Mouse (Mus musculus): ENCODE data around the gene Pms1.
"Not testable (repeated sequence)": the region's sequence is repeated elsewhere in the genome, so short reads cannot be mapped to it uniquely, and the experiment has no call there.

Pms1 gene

DNA sequence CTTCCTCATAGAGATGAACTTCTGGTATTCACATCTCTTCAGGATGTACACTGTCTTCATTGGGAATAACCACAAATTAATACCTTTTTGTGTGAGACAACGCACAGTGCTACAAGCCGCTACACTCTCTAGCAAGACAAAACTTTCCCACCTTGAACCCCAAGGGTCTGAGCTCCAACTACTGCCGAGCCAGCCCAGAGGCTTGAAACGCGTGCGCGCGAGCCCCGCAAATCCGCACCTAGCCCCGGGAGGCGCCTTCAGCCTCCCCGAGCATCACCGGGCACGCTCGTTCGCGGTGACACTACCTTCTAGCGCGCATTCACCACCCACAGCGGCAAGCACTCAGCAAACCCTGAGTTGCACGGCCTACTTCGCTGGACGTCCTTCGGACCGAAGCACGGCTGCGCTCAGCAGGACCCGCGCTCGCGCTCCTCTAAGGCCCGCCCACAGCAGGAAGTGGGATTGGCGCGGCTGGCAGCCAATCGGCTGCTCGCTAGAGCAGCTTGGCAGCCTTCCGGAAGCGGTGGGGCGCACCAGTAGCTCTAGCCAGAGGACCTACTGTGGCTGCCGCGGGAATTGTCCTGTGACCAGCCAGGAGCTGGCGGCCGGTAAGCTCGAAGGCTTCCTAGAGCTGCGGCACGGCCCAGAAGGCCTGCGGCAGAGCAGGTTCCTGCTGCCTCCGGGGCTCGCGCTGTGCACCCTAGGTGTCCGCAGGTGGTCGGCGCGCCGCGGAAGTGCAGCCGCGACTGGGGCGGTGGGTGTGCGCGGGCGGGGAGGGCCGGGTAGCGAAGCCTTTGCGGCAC, at the start of gene Pms1, which contains the start of the genes Ormdl1 and Gm28778:
TSS of gene Pms1 (minus strand) at position 438 of the 803 bp plus-strand sequence.
TSS of gene Ormdl1 (plus strand) at position 515 of the 803 bp plus-strand sequence.
TSS of gene Gm28778 (plus strand) at position 531 of the 803 bp plus-strand sequence.
- peak; percentile 96 for DNase-seq

DNA sequence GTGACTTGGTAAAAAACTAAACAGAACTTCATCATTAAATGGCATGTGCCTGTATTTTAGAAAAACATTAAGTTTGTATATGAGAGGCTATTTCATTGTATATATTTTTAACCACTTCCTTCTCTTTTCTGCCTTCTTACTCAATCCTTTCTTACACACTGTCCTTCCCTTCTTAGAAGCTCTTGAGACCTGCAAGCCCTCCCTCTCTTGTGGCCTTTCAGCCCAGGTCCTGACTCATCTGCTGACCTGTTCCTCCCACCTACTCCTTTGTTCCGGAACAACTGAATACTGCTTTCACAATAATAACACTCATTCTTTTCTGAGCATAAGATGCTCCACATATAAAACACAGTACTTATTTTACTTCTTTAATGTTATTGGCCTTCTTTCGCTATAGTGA, 44.3 kb upstream of the Pms1 start:
- no peak for DNase-seq

DNA sequence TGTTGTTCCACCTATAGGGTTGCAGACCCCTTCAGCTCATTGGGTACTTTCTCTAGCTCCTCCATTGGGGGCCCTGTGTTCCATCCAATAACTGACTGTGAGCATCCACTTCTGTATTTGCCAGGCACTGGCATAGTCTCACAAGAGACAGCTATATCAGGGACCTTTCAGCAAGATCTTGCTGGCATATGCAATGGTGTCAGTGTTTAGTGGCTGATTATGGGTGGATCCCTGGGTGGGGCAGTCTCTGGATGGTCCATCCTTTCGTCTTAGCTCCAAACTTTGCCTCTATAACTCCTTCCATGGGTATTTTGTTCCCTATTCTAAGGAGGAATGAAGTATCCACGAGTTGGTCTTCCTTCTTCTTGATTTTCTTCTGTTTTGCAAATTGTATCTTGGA, 40.6 kb upstream of the Pms1 start:
- not testable (repeated sequence) for DNase-seq

DNA sequence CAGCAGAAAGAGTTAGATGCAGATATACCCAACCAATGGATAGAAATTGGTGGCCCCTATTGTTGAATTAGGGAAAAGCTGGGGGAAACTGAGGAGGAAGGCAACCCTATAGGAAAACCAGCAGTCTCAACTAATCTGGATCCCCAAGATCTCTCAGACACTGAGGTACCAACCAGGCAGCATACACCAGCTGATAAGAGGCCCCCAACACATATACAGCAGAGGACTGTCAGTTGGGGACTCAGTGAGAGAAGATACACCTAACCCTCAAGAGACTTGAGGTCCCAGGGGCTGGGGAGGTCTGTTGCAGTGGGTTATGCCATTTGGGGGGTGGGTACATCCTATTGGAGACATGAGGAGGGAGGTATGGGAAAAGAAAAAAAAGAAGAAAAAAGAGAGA, 38.6 kb upstream of the Pms1 start:
- no peak for DNase-seq

DNA sequence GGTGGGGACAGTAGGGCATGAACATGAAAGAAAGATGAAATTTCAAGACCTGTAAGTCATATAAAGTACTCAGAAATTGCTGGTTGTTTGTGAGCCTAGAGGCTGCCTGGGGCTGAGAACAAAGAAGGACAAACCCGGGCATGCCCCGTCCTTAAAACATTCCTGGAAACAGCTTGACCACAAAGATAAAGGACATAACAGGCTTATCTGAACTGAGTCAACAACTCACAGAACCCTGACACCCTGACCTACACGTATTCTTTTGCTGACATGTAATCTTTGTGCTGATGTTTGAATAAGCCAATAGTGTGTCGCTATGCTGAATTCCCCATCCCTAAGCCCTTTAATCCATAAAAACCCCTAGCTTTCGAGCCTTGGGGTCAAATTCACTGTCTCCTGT, 36.7 kb upstream of the Pms1 start:
- DNase-seq = not testable (repeated sequence)

DNA sequence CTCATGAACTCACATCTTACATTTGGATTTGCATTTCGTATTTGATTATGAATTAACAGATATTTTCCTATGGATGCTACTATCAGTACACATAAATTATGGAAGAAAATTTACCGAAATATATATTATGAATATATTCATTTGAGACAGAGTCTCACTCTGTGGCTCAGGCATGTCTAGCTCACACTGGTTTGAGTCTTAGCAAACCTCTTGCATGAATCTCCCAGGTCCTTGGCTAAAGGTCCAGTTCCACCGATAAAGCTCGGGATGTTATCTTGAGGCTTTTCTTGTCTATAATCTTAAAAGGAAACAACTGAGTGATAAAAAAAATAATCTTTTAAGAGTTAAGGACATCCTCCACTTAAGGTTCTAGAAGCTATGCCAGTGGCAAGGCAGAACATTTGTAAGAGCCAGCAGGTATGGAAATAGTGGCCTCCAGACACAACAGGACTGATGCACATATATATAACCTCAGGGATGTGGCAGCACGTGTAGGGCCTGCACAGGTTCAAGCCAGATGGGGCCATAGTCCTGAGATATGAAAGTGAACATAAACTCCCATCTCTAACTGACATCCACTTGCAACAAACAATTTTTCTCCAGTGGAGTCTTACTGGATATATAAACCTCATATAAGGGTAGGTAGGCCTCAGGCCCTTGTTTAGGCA, 28.1 kb upstream of the Pms1 start:
- no peak for DNase-seq

DNA sequence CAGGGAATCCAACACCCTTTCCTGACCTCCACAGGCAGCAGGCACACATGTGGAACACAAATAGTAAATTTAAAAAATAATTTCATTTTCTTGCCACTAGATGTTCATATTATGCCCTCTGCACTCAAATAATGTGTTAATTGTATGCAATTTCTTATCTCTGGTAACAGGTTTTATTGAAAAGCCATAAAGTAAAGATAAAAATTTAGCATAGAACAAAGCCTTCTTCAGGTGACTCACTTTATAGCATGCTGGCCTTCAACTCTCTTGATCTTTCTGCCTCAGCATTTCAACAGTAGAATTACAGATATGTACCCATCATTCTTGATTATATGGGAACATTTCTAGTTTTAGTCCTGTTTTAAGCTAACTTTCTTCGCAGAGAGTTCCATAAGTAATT, 27.5 kb upstream of the Pms1 start:
- DNase-seq = no peak

DNA sequence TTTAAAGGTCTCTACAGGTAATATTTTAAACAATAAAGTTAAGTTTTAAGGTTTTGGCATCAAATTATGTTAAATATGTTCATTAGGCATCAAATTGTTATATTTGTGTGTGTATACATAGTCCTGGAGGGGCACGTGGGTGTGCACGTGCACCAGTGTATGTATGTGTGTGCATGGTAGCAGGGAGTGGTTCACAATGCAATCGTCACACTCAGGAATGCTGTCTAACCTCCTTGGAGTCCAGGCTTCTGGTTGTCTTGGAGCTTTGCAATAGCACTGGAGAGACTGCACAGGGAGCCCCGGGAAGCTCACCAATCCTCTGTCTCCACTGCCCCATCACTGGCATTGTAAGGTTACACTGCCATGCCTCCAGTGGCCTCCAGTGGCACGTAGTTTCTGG, 26.4 kb upstream of the Pms1 start:
- no peak for DNase-seq

DNA sequence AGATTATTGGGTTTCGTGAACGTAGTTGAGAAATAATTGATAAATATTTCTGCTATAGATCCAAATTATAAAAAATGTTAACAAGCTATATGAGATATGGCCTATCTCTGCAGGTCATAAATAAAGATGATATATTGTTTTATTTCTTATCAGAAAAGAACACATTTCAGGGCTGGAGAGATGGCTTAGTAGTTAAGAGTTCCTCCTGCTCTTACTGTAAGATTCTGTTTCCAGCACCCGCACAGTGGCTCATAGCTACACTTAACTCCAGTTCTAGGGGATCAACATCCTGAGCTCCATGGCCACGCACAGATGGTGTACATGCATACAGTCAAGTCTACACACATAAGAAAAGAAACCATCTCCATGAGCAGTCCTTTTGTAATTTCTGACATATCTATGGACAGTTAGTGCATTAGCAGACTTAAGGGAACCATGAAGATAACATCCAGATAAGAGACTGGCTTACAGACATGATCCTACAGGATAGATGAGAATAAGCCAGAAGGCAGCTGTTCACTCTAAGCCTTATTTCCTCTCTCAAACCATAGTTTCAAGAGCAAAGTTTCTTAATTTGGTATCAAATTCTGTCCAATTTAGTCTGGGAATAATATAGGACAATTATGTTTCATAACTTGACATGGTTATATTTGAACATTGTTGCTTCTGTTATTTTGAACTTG, 25.0 kb upstream of the Pms1 start:
- DNase-seq = no peak

DNA sequence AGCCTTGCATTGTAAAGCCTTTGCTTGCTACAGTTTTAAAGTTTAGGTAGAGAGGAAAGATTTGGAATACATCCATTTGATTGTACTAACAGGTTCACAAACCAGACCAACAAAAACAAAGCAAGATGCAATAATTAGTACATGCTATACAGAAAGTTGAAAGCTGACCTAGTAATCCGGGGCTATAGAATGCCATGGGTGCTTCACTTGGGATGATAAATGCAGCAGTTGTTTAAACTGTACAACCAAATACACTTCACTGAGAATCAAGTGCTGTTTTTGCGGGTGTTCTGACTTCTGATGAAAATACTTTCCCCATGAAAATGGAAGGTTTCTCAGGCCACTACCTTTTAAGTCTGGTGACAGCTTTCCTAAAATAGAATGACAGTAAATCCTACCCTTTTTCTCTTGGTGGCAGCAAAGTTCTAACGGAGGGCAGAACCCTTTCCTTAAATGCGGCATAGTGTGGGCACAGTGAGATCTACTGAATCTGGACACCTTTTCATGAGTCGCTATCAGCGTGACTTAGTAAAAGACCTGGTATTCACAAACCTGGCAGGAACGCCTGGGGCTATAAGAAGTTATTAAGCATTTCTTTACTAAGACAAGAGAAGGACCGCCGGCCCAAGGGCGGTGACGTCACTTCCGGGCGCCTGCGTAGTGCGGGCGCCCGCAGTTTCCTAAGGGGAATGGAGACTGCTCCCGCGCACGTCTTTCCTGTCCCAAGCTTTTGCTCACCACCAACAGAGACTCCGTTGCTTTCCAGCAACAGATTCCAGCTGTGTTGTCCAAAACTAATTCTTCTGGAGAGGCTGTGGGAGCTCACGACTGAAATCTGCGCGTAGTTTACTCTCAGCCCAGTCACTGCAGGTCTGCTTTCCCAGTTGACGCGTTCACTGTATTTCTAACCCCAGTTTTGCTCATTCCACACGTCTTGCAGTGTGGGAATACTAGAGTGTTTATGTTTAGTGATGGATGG, 16.5 kb upstream of the Pms1 start, which contains the start of gene Osgepl1:
TSS of gene Osgepl1 (plus strand) at position 636 of the 979 bp plus-strand sequence.
- peak; percentile 94 for DNase-seq

DNA sequence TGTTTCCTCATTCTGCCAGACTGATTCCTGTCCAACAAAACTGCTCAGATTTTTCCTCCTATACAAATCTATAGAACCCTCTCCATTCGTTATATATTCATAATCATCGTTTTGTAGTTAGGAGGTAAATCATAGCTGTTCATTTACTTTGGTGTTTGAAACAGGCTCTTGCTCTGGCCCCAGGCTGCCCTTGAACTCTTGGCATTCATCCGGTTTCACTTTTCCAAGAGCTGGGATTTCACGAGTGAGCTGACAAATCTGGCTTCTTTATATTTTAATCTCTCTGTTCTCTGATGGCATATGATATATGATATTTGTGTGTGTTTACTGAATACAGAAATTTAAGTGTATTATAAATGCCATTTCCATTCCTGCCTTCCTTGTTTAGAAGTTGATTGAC, 3.7 kb upstream of the Pms1 start:
- no peak for DNase-seq

DNA sequence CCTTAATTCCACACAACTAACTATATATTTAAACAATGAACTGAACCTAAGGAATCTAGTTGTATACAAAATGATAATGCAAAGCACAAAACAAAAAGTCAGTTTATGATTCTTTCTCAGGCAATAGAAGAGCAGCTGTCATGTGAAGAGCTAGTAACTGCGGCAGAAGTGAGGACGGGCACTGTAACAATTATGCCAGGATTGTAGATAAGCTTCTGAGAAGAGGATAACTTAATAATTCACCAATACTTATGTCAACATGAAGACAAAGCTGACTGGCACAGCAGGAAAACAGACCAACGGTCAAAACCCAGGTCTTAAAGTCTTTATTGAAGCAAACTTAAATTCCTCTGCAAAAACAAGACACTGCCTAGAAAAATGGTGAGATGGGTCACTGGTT, 5.6 kb downstream of the Pms1 start:
- DNase-seq = no peak

DNA sequence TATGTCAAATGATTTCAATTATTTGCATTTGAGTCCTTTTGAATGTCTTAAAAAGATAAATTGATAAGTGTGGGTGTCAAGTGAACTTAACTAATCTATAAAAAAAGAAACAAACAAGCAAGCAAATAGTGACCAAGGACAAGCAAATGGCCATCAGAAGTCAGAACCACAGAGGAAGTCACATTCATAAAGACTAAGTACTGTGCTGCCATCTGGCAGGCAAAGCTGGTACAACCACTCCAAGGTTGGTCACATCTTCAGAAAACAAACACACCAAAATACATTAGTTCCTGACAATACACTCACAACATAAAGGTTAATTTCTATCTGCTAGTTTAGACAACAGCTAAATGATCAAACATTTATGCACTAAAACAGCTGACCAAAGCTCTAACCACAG, 24.2 kb downstream of the Pms1 start:
- DNase-seq = peak; percentile 57

DNA sequence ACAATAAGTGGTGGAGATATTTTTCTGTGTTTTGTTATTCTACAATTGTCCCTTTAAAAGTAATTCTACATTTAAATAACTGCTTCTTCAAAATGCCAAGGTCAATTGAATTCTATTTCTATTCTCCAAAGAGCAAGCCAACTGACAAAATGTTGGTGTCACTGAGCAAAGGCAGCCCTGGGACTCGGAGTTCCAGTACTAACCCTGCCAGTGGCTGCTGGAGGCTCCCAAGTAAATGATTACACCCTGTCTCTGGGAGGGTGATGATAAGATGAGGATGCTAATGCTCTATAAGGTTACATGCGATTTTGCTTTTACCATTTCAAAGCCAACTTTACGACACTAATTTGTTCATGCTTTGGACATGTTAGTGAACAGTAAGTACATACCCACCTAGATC, 26.9 kb downstream of the Pms1 start:
- DNase-seq = no peak

DNA sequence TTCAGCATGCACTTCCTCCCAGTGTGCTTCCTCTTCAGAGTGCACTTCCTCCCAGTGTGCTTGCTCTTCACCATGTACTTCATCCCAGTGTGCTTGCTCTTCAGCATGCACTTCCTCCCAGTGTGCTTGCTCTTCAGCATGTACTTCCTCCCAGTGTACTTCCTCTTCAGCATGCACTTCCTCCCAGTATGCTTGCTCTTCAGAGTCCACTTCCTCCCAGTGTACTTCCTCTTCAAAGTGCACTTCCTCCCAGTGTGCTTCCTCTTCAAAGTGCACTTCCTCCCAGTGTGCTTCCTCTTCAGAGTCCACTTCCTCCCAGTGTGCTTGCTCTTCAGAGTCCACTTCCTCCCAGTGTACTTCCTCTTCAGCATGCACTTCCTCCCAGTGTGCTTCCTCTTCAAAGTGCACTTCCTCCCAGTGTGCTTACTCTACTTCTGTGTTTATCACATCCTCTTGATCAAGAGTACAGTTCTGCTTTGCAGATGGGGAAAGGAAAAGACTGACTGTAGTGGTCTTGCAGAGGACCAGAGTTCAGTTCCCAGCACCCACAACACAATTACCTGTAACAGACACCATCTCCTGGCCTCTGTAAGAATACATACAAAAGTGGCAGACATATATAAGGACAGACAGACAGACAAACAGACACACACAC, 31.7 kb downstream of the Pms1 start:
- not testable (repeated sequence) for DNase-seq

DNA sequence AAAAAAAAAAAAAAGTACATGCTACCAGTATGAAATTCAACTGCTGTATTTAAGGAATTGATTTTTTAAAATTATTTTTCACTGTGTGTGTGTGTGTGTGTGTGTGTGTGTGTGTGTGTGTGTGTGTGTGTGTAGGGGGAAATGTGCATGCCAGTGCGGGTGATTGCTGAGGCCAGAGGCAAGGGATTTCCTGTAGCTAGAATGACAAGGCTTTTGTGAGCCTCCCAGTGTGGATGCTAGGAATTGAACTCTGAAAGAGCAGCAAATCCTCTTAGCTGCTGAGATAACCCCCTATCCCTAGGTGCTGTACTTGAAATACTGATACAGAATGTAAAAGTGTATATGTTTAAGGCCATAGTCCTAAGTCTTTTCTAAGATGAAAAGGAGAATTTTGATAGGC, 70.8 kb downstream of the Pms1 start:
- DNase-seq = no peak

DNA sequence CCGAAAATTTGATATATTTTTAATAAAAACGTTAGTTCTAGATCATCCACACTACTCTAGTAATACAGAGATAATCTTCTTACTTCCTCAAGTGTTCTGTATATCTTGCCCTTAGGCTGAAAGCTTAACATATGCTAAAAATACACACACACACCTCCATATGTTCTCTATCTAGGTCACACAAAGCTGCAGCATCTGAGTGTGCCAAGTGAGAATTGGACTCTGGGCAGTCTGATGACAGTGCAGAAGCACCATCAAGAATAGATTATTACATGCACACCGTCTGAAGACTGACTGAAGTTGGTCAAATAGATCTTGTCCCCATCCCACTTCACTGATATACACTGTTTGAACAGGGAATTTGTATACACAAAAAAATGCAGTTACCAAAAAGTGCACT, 71.2 kb downstream of the Pms1 start:
- DNase-seq = no peak

DNA sequence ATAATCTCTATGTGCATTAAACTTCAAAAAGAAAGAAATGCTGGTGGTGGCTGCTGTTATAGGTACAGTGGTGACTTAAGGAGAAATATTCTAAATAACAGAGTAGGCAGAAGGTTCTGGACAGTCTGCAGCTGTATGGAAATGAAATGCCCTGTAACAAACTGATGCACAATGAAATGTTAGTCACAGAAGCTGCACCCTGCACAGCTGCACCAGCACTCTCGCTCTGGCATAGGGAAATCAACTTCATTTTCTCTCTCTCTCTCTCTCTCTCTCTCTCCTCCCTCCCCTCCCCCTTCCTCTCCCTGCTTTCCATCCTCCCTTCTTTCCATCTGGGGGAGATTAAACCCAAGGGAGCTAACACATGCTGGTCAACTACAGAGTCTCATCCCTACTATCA, 72.0 kb downstream of the Pms1 start:
- DNase-seq = no peak

DNA sequence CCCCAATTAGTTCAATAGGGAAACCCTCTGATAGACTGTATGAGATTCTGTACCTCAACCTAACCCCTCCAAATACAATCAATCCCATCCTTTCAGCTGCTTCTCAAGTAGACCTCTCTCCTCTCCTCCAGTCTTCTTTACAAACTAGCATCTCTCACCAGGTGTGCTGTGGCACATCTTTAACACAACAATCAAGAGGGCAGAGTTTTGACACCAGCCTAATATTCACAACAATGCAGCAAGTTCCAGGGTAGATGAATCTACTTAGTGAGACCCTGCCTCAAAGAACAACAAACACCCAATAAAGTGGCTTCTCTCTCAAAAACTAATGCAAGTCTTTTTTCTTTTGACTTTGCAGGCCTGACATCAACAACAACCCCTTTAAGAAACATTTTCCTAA, 86.7 kb downstream of the Pms1 start:
- DNase-seq = no peak

DNA sequence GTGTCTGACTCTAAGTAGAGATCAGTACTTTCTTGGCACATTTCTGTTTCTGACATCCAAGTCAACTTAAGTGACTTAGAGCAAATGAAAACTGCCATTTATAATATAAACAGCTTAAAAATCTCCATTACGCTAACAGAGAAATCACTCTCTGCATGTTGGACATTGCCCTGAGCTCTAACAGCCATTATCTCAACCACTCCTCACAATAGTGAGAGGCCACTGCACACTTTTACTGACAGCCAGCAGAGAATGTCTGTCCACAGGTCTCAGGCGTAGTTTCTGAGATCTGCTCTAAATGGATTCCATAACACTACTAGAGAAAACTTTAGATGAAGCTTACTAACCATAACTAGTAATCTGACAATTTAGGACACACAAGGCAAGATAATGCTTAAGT, 92.9 kb downstream of the Pms1 start:
- no peak for DNase-seq

DNA sequence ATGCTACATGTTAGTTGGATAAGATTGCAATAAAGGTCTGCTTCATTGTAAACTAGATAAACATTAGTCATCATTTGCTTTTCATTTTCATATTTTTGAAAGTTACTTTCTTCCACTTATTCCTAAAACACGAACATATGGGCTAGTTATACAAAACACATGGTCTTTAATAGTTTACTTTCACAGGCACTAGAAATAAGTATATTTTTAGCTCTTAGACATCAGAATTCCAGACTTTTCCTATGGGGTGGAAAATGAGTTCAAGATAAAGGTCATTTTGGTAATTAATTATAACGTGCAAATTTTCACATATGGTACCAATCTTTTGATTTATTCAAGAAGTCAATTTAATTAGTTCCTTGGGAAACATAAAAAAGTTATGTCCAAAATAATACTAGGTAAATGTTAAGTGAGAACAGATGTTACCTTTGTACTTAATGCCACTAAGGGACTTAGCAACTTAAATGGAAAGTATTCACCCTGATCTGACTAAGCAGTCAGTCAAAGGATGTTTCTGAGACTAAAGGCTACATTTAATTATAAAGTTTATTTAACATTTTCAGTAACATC, 95.1 kb downstream of the Pms1 start:
- DNase-seq = no peak

DNA sequence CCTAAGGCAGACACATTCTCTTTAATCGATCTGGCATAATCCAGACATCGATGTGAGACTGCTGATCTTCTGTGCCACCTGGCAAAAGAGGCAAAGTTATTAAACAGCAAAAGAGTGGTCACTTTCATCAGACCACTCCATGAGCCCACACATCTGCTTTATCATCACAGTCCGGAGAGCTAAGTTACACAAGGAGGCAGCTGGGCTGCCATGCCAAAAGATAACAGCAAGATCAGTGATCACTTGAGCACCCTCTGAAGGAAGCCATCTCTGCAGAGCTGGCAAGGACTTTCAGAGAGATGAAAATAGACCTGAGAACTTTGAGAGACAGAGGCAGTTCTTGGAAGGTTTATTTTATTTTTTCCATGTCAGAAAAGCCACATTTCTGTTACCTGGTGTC, 102.3 kb downstream of the Pms1 start:
- DNase-seq = no peak

All from kidney, postnatal 10 days (tissue).